Comparison of ENCODE assay signal across 9 mouse cellular contexts in genomic region chr1:131053239-131053638, GRCm38 (mm10). TPM values are rescaled to one million over a fixed set of nuclear protein-coding genes. Genes with fewer than 3 reads are reported as not detected.
DNase-seq lines count a peak whose midpoint lies in the region; ATAC-seq and TF ChIP-seq lines count a peak whose summit lies in the region.
"Had no signal": no experiment of that assay in that cellular context is flagged by ENCODE, and none has a peak within 500 bp of the region (broad histone marks: within the 10 kb centered on the region; RNA-seq: fewer than 3 reads in every experiment).

No protein-coding gene starts in this region.

- intact Hi-C loops in heart, postnatal 14 days (cut with DNase I), result loop anchor here (1.0 to 10.0 kb wide), 3 partner anchors 66 to 508 kb away; no protein-coding TSS in a partner anchor

- peak overlapping the region; percentile 51 for H3K27ac ChIP-seq in CH12.LX (ENCODE audit: insufficient read depth, low read depth)
- peak overlapping the region; percentile 58 for H3K27ac ChIP-seq in forebrain, embryonic 14.5 days (ENCODE audit: low read depth, low read length)
- H3K27ac ChIP-seq in liver, embryonic 13.5 days, result no peak overlapping the region

- TF ChIP-seq CTCF in CH12.LX (conservative IDR thresholded peaks at IDR 0.05 in 1 of 2, IDR thresholded peaks at IDR 0.05 in 1 of 2; ENCODE audit: low read depth in 2 of 2, low read length in 2 of 2), result peak; percentile 48 to 95

- H3K4me3 ChIP-seq in CH12.LX (replicated peaks in 1 of 3; ENCODE audit: low read depth in 2 of 3, low read length in 2 of 3, poor library complexity in 1 of 3), result peak overlapping the region in 1 of 3 experiments; percentile 20
- H3K4me3 ChIP-seq in forebrain, embryonic 14.5 days (ENCODE audit: low read depth, low read length), result no peak overlapping the region
- no peak overlapping the region for H3K4me3 ChIP-seq in liver, embryonic 13.5 days (replicated peaks)
- H3K4me3 ChIP-seq: erythroblast, embryonic 14.5 days had no signal

- H3K79me2 ChIP-seq in CH12.LX (replicated peaks; ENCODE audit: control insufficient read depth, extremely low read depth, insufficient read depth, poor library complexity, severe bottlenecking), result no peaks in the 10 kb centered on the region

- peaks cover 36 to 68% of the 10 kb centered on the region in 2 experiments for H3K4me1 ChIP-seq in CH12.LX (ENCODE audit: control insufficient read depth in 1 of 2, insufficient read depth in 2 of 2)
- H3K4me1 ChIP-seq in forebrain, embryonic 14.5 days (ENCODE audit: control insufficient read depth, insufficient read depth, low read length), result no peaks in the 10 kb centered on the region; the same call in 1 of the 2 replicates
- peaks cover 11% of the 10 kb centered on the region for H3K4me1 ChIP-seq in liver, embryonic 13.5 days (replicated peaks)

- H3K4me2 ChIP-seq in CH12.LX (ENCODE audit: insufficient read depth, low read depth, poor library complexity, severe bottlenecking), result no peak overlapping the region
- H3K4me2 ChIP-seq in forebrain, embryonic 14.5 days (ENCODE audit: low read length), result no peak overlapping the region
- H3K4me2 ChIP-seq in liver, embryonic 13.5 days, result no peak overlapping the region

- TF ChIP-seq RAD21 in CH12.LX (IDR thresholded peaks at IDR 0.05; ENCODE audit: low read depth, low read length), result peak; percentile 99

- in situ Hi-C loops in CH12.LX (cut with MboI; ENCODE audit: low pct_ligation_motif_present, low pct_unique_long_range_greater_than_20kb, low sequenced_read_pairs), result loop anchor here (5.0 to 10.0 kb wide), 5 partner anchors 66 to 508 kb away; partner anchors contain the start of genes Gm29427 and Yod1

- peak; percentile 74 for ATAC-seq in forebrain, embryonic 14.5 days
- 0 out of 2 replicates have a peak, but pooled peaks have one; percentile 35 for ATAC-seq in liver, embryonic 13.5 days (ENCODE audit: low read depth)

- DNase-seq in CH12.LX (ENCODE audit: extremely low read depth), result peak; percentile 96
- DNase-seq in brain, embryonic 18.5 days (ENCODE audit: low read depth, low spot score), result peak; percentile 68
- peak; percentile 94 for DNase-seq in forebrain, embryonic 14.5 days (ENCODE audit: low spot score)
- DNase-seq in heart, postnatal 14 days, result peak; percentile 49 to 71
- DNase-seq in kidney, postnatal 25 days, result peak; percentile 66 to 87
- no peak for DNase-seq in liver, embryonic 13.5 days
- DNase-seq in natural killer cell, adult 2 months (ENCODE audit: low spot score in 2 of 2), result peak; percentile 48 to 61
- peak; percentile 83 for DNase-seq in thymus, postnatal 0 days (ENCODE audit: low spot score)

- TF ChIP-seq POLR2A in CH12.LX (IDR thresholded peaks at IDR 0.05; ENCODE audit: low read depth, low read length), result no peak; the same call in 1 of the 2 replicates

- no peak overlapping the region for H3K9ac ChIP-seq in CH12.LX (ENCODE audit: insufficient read depth, low read depth)
- H3K9ac ChIP-seq in forebrain, embryonic 14.5 days (ENCODE audit: low read length), result no peak overlapping the region; the same call in 1 of the 2 replicates
- H3K9ac ChIP-seq in liver, embryonic 13.5 days, result no peak overlapping the region

- peaks cover 32 to 48% of the 10 kb centered on the region in 2 experiments for H3K36me3 ChIP-seq in CH12.LX (replicated peaks in 1 of 2; ENCODE audit: control insufficient read depth in 1 of 2, insufficient read depth in 1 of 2, low read length in 1 of 2)
- peaks cover 58% of the 10 kb centered on the region for H3K36me3 ChIP-seq in forebrain, embryonic 14.5 days (ENCODE audit: control insufficient read depth, insufficient read depth, low read length)
- H3K36me3 ChIP-seq in liver, embryonic 13.5 days, result peaks cover 42% of the 10 kb centered on the region

- no peaks in the 10 kb centered on the region for H3K27me3 ChIP-seq in CH12.LX (replicated peaks)
- no peaks in the 10 kb centered on the region for H3K27me3 ChIP-seq in forebrain, embryonic 14.5 days (replicated peaks; ENCODE audit: control insufficient read depth, insufficient read depth, low read length)
- no peaks in the 10 kb centered on the region for H3K27me3 ChIP-seq in liver, embryonic 13.5 days

- dilution Hi-C loops in CH12.LX (cut with MboI; ENCODE audit: extremely low pct_ligation_motif_present, extremely low pct_unique_long_range_greater_than_20kb, low sequenced_read_pairs), result no loop called here

- no peak for TF ChIP-seq EP300 in CH12.LX (IDR thresholded peaks at IDR 0.05; ENCODE audit: low read length)

- WGBS in forebrain, embryonic 14.5 days, result 4% methylated on average over 8 of the region's 8 CpGs
- WGBS in liver, embryonic 13.5 days (ENCODE audit: insufficient replicate concordance), result 21% methylated on average over 8 of the region's 8 CpGs

- H3K9me3 ChIP-seq in CH12.LX (replicated peaks; ENCODE audit: low read length), result no peaks in the 10 kb centered on the region
- H3K9me3 ChIP-seq in forebrain, embryonic 14.5 days (replicated peaks; ENCODE audit: control insufficient read depth, low read length), result no peaks in the 10 kb centered on the region
- H3K9me3 ChIP-seq in liver, embryonic 13.5 days (replicated peaks), result no peaks in the 10 kb centered on the region

TF ChIP-seq in CH12.LX, 34 proteins besides CTCF, POLR2A, EP300 and RAD21 (continues in another document):
- TF ChIP-seq CHD1 (IDR thresholded peaks at IDR 0.05; ENCODE audit: low read depth, low read length), result no peak
- TF ChIP-seq ZMIZ1 (IDR thresholded peaks at IDR 0.05; ENCODE audit: low read depth, low read length), result no peak
- no peak for TF ChIP-seq NELFE (IDR thresholded peaks at IDR 0.05; ENCODE audit: low read depth, low read length)
- 0 out of 2 replicates have a peak, but pooled peaks have one; percentile 49 for TF ChIP-seq MEF2A (IDR thresholded peaks at IDR 0.05; ENCODE audit: borderline replicate concordance, low read depth, low read length)
- no peak for TF ChIP-seq E2F4 (IDR thresholded peaks at IDR 0.05; ENCODE audit: insufficient replicate concordance, low read depth, low read length)
- TF ChIP-seq KAT2A (IDR thresholded peaks at IDR 0.05; ENCODE audit: insufficient replicate concordance, low read length), result no peak
- TF ChIP-seq IRF4 (IDR thresholded peaks at IDR 0.05; ENCODE audit: low read depth, low read length), result peak; percentile 61; the same call in 1 of the 2 replicates
- TF ChIP-seq MAFK (IDR thresholded peaks at IDR 0.05; ENCODE audit: insufficient replicate concordance, low read length), result peak; percentile 96
- no peak for TF ChIP-seq JUND (conservative IDR thresholded peaks at IDR 0.05; ENCODE audit: low read depth, low read length)
- TF ChIP-seq ZC3H11A (IDR thresholded peaks at IDR 0.05; ENCODE audit: low read depth, low read length), result peak; percentile 98
- no peak for TF ChIP-seq JUN (IDR thresholded peaks at IDR 0.05; ENCODE audit: insufficient read depth, low read depth, low read length)
- TF ChIP-seq HCFC1 (IDR thresholded peaks at IDR 0.05; ENCODE audit: low read depth, low read length), result no peak
- no peak for TF ChIP-seq USF2 (conservative IDR thresholded peaks at IDR 0.05; ENCODE audit: low read depth, low read length)
- TF ChIP-seq PAX5 (IDR thresholded peaks at IDR 0.05; ENCODE audit: low read length), result no peak
- TF ChIP-seq TBP (conservative IDR thresholded peaks at IDR 0.05; ENCODE audit: low read depth, low read length), result no peak
- peak; percentile 51; the same call in 1 of the 2 replicates for TF ChIP-seq ETS1 (conservative IDR thresholded peaks at IDR 0.05; ENCODE audit: low read depth, low read length)
- TF ChIP-seq POLR2AphosphoS2 (IDR thresholded peaks at IDR 0.05; ENCODE audit: low read depth, low read length), result no peak
- TF ChIP-seq ZNF384 (IDR thresholded peaks at IDR 0.05; ENCODE audit: low read depth, low read length), result no peak
- TF ChIP-seq MXI1 (IDR thresholded peaks at IDR 0.05; ENCODE audit: low read depth, low read length), result no peak
- TF ChIP-seq SMC3 (IDR thresholded peaks at IDR 0.05; ENCODE audit: low read depth, low read length), result peak; percentile 97
- no peak for TF ChIP-seq TCF12 (IDR thresholded peaks at IDR 0.05; ENCODE audit: low read depth, low read length)
- peak; percentile 41; the same call in 1 of the 2 replicates for TF ChIP-seq MAZ (IDR thresholded peaks at IDR 0.05; ENCODE audit: low read depth, low read length)
- TF ChIP-seq RCOR1 (conservative IDR thresholded peaks at IDR 0.05; ENCODE audit: low read depth, low read length), result no peak
- no peak for TF ChIP-seq MAX (IDR thresholded peaks at IDR 0.05; ENCODE audit: low read length)
- TF ChIP-seq ELF1 (IDR thresholded peaks at IDR 0.05; ENCODE audit: low read depth, low read length), result 0 out of 2 replicates have a peak, but pooled peaks have one; percentile 10
- TF ChIP-seq UBTF (IDR thresholded peaks at IDR 0.05; ENCODE audit: low read depth, low read length), result no peak
- no peak for TF ChIP-seq CHD2 (IDR thresholded peaks at IDR 0.05; ENCODE audit: low read length)
- no peak for TF ChIP-seq NRF1 (IDR thresholded peaks at IDR 0.05; ENCODE audit: low read depth, low read length)
- TF ChIP-seq ZKSCAN1 (IDR thresholded peaks at IDR 0.05; ENCODE audit: borderline replicate concordance, low read depth, low read length), result no peak
- no peak for TF ChIP-seq USF1 (IDR thresholded peaks at IDR 0.05; ENCODE audit: low read depth, low read length)
- TF ChIP-seq BHLHE40 (IDR thresholded peaks at IDR 0.05; ENCODE audit: low read depth, low read length), result 0 out of 2 replicates have a peak, but pooled peaks have one; percentile 7

RNA-seq across cellular contexts. Expression of gene Il10, which starts 33.6 kb away (rescaled TPM):
- total RNA-seq in CH12.LX (2012; rRNA removed) (389 and 399 TPM in 2 replicates), CH12.LX (2014; rRNA removed) (903 and 969 TPM in 2 replicates)
- 236 and 284 TPM in 2 replicates for polyA plus RNA-seq in CH12.LX (2012; ENCODE audit: insufficient read length, low read depth)
- polyA plus RNA-seq in forebrain, embryonic 14.5 days (2014; fragmentation: Nextera tagmentation; extraction: Ambion mirVana), result 0.16 TPM in 1 of 2 replicates, not detected in the other
- total RNA-seq in heart, postnatal 14 days (2021), result not detected
- polyA plus RNA-seq in liver, embryonic 13.5 days (2015; fragmentation: Nextera tagmentation; extraction: Ambion mirVana), result not detected in 2 replicates
- polyA plus RNA-seq in thymus, postnatal 0 days (2015; fragmentation: Nextera tagmentation; extraction: Ambion mirVana), result 0.57 TPM in 2 replicates
- polyA plus RNA-seq: erythroblast, embryonic 14.5 days had no signal

RNA-seq across cellular contexts. Expression of gene Mapkapk2, which starts 44.4 kb away (rescaled TPM):
- total RNA-seq in CH12.LX (2012; rRNA removed), result 54.2 and 55.0 TPM in 2 replicates
- 58.6 and 62.9 TPM in 2 replicates for total RNA-seq in CH12.LX (2014; rRNA removed)
- polyA plus RNA-seq in CH12.LX (2012; ENCODE audit: insufficient read length, low read depth), result 63.5 and 68.6 TPM in 2 replicates
- 24.7 and 35.2 TPM in 2 replicates for polyA plus RNA-seq in forebrain, embryonic 14.5 days (2014; fragmentation: Nextera tagmentation; extraction: Ambion mirVana)
- total RNA-seq in heart, postnatal 14 days (2021), result 100 to 1,000 TPM; 209 to 221 TPM
- polyA plus RNA-seq in liver, embryonic 13.5 days (2015; fragmentation: Nextera tagmentation; extraction: Ambion mirVana), result 12.0 and 12.3 TPM in 2 replicates
- 26.6 and 30.4 TPM in 2 replicates for polyA plus RNA-seq in thymus, postnatal 0 days (2015; fragmentation: Nextera tagmentation; extraction: Ambion mirVana)

Comparison
In these comparisons a context has a peak if more than half of its experiments do, and no peak if none do; other contexts are left out.
1. RNA of gene Il10, which starts 33.6 kb away (polyA plus RNA-seq): 236 to 284 TPM in CH12.LX; 0.57 TPM in thymus, postnatal 0 days, not detected in liver, embryonic 13.5 days and 0.16 TPM in forebrain, embryonic 14.5 days; every median in the first group is over 100 times any median in the second.